Mouse (Mus musculus) heart, postnatal 14 days (tissue): ENCODE results near the gene Celf5. TPM values are rescaled to one million over a fixed set of nuclear protein-coding genes. Genes with fewer than 3 reads are reported as not detected.

Source experiments
- DNase-seq, 2 experiments: peaks; one replicate each; pipeline ENCODE4 v3.0.0; 2021 to 2022
- intact Hi-C: fragments of 180-260 bp; cut with DNase I; formaldehyde crosslinking; loops from one replicate; pipeline ENCODE4 v1.15.1; 2025
- total RNA-seq, 2 experiments: library from RNA; stranded (reverse); gene quantifications; 2 replicates each; pipeline ENCODE4 v1.2.3; 2021

The Celf5 gene
- total RNA-seq, 2 experiments from 2014 or later, result 0.15 to 0.19 TPM

DNA sequence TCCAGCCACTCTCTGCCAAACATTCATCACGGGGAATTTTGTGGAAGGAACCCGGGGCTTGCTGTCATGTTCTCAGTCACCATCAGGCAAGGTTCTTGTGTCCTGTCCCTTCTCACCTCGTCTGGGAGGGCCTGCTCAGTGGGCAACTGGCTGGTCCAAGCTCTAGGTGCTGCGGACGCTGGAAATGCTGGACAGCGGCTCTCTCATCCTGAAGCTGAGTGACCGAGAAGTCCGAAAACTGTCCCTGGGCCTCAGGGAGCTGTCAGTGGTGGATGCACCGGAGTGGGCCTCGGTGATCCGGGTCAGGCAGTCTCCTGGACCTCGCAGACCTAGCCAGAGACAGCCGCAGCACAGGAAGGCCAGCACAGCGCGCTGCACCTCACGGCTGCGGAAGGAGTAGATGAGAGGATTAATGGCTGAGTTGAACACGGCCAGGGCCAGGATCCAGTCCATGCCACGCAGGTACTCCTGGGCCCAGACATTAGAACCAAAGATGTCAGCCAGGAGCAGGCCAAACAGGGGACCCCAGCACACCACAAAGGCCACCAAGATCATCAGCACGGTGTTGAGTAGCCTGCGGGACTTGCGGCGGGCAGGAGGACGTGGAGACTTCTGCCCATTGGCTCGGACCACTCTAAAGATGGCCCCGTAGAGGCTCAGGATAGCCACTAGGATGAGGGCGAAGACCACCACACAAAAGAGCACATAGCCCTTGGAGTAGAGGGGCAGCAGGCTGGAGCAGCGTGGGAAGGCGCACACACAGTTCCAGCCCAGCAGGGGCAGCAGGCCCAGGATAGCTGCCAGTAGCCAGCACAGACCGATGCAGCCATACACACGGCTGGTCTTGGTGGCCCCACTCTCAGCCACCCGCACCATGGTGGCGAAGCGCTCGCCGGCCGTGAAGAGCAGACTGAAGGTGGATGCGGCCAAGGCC is 16.1 kb upstream of the Celf5 start:
- no peak for DNase-seq
- intact Hi-C loops, result no loop called here

DNA sequence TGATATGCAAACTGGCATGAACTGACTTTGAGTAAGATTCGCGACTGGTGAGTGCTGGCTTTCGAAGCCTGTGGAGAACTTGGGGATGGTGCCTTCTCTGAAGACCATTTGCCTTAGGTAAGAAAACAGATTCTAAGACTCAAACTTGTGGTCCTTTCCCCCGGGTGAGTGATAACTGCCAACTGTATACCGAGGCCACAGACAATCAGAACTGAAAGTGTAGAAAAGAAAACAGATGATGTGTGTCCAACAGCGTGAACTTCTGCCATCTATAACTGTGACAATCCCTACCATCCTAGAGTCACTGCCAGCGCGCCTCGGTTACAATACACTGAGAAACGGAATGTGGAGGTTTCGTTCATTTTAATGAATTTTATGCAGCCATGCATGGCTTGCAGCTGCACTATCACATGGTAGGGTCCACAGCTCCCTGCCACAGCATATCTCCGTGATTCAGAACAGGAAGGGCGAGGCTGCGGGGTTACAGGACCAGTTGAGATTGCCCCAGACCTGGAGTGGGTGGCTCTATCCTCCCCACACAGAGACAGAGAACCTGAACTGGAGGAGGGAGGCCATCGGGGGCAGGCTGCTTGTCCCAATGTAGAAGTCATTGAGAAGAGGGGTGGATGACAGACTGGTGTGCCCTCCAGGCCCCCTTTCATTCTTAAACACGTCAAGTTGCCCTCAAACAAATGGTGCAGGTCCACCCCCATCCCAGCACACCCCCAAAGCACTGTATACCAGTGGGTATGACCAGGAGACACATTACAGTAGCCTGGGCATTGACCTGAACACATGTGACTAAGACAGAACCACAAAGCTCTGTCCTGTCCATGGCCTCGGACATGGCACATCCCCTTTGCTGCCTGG is 15.1 kb upstream of the Celf5 start:
- no peak for DNase-seq
- intact Hi-C loops, result no loop called here

DNA sequence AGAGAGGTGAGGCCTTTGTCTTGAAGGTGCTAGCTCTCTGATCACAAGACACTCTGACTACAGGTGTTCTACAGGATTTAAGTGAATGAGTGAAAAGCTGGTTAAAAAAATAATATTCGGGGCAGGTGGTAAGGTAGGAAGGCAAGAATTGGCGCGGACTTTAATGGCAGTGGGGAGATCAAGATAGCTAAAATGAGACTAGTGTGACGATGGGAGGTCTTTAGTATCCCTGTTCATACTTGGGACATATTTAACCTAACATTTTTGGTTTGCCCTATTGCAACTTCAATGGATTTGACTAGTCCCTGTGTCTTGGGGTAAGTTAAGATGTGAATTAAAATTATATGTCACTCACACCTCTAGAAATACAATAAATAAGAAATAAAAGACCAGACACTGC is 14.5 kb upstream of the Celf5 start:
- no peak for DNase-seq
- intact Hi-C loops, result no loop called here

DNA sequence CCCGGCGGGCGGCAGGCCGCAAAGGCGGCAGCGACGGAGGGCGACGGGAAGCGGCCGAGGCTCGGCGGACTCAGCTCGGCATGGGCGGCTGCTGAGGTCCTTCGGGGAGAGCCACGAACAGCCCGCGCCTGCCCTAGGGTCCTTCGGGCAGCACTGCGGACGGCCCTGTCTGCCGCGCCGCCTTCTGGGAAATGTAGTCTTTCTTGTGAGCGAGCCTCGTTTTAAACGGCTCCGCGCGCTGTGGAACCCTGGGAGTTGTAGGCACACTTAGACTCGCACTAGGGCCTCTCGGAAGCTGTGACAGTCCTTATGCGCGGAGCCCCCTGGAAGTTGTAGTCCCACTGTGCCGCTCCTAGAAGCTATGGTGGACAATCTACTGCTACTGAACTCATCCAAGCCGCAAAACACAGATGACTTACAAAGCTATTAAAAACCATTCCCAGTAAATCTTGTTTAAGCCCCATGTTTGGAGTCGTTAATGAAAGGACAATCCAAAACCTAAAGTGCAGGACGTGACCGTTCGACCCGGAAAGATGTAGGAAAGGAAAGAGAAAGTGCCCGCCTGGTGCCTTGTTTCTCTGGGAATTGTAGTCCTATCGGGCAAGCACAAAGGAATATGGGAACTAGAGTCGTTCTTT is 13.9 kb upstream of the Celf5 start, which contains the start of gene Ncln:
Ncln (minus strand) TSS at position 129 of the 638 bp plus-strand sequence.
- intact Hi-C loops, result no loop called here

DNA sequence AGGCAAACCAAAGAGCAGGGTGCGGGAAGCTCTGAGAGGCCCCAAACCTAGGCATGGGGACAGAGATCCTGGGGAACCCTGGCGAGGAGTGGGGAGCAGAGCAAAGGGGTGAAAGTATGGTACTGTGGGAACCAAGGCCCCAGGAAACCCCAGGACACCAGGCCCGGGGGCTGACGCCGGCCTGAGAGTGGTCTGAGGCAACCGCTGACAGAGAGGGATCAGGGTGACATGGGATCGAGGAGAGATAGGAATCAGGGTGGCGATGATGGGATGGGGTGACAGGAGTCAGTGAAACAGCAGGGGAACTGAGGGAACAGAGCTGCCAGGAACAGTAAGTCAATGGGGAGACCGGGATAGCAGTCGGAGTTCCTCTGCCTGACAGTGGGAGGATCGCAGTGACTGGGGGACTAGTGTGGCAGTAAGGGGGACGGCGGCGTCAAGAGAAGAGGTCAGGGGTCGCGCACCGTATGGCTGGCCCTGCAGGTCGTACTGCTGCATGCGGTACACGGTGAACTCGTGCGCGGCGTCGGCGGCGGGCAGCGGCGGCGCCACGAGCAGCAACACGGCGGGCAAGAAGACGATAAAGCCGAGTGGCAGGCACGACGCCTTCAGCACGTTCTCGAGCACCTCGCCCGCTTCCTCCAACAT is 13.2 kb upstream of the Celf5 start:
- DNase-seq, result no peak
- intact Hi-C loops, result no loop called here

More for the DNA sequence above, 13.9 kb upstream of the Celf5 start, which contains the start of gene Ncln:
- DNase-seq, result peak; percentile 96 to 99

DNA sequence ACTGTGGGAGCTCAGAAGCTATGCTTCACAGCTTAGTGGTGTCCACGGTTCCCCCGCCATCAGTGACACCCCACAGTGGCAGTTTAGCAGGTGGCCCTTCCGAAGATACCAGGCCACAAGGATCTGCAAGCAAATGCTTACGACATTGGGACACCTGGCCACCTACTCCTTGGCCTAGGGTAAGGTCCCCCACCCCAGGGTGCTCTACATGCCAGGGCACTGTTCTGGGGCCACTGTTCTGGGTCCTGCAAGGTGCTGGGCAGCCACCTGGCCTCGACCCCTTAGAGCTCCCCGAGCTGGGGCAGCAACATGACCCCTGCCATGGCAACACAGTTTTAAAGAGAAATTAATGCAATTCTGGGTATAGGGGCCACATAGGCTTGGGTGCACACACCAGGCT is 12.6 kb upstream of the Celf5 start:
- intact Hi-C loops, result no loop called here
- DNase-seq, result no peak

DNA sequence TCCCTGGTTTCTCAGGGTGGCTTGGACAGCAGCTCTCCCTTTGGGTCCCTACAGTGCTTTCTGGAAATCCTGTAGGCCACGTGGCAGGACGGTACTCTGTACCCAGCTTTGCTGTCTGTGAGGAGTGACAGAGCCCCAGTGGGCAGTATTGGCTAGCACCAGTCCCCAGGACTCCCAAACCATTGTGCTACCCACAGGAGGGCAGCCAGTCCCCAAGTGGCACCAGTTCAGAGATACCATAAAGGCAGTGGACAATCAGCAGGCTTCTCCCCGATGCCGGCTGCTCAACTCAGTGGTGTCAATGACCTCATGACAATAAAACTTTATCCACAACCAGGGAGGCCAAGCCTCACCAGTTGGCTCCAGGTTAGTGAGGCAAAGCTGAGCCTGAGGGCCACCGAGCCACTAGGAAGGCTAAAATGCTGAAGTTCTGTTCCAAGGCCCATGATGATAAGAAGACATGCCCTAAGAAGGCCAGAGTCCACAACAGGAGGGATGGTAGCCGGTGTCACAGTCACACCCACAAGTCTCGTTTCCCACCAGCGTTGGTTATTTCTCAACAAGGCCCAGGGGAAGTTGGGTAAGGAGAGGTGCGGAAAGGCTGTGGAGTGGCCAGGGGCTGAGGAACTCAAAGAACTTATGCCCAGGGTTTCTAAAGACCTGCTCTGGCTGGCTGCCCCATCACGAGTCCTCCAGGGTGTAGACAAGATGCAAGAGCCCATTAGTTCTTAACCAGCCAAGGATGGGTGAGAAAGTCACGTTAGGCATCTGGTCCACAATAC is 11.9 kb upstream of the Celf5 start:
- no peak for DNase-seq
- intact Hi-C loops, result no loop called here

DNA sequence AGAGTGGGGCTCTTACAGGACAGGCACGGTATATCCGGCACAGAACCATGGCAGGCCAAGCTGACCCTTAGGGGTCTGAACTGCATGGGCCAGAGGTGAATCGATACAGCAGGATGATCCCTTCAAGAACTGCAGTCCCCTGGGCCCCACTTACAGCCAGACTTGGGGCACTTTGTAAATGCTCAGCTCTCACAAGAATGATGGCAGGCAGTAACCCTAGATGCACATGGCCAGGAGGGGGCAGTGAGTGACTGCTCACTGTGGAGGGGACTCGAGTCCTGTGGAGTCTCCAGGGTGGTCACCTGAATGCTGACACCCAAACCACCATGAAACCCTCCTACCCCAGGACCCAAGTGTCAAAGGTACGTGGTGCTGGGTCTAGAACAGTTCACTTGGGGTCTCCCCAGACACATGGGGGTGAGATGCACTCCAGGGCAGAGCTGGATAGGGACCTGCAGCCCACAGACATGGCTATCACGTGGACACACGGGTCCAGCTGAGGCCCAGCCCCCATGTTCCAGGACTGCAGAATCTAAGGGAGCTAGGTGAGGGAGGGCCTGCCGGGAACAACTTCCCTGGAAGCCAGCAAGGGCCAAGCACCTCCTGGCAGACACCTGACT is 11.2 kb upstream of the Celf5 start:
- DNase-seq, result no peak
- intact Hi-C loops, result no loop called here

DNA sequence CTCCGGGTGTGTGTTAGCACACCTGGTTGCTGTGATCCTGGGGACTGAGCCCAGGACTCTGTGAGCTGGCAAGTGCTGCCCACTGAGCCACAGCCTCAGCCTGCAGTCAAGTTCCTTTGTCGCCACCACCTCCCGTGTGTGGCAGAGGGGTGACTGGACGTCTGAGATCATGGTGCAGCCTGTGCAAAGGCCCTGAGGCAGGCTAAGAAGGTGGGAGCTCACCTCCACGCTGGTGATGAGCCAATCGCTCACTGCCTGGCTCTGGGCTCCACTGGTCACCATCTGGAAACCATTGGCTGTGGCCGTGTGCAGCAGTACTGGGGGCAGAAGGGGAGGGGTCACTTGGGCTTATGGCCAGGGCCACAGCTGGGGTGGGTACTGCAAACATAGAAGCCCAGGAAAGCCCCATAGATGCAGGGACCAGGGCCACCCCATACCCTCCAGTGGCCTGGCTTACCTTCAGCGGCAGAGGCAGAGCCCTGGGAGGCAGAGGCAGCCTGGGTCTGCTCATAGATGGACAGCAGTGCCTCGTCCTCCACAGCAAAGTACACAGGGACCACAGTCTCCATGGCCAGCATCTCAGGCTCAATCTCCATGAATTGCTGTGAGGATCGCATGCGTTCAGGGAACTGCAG is 10.2 kb upstream of the Celf5 start:
- DNase-seq, result no peak

DNA sequence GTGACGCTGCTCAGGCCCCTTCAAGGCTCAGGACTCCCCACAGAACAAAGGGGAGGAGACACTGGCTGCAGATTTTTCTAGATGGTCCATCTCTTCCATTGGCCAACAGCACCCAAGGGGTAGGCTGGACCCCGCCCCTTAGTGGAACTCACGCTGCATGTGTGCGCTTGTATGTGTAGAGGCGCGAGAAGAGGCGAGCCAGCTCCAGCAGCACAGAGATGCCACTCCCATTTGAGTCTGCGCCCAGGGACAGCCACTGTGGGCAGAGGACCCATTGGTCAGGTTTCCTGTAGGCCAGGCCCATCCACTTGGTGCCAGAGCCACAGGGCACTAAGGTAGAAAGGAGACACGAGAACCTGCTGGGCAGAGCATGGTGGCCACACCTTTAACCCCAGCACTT is 8.5 kb upstream of the Celf5 start:
- intact Hi-C loops, result no loop called here
- DNase-seq, result no peak

More for the DNA sequence above, 10.2 kb upstream of the Celf5 start:
- intact Hi-C loops, result no loop called here

DNA sequence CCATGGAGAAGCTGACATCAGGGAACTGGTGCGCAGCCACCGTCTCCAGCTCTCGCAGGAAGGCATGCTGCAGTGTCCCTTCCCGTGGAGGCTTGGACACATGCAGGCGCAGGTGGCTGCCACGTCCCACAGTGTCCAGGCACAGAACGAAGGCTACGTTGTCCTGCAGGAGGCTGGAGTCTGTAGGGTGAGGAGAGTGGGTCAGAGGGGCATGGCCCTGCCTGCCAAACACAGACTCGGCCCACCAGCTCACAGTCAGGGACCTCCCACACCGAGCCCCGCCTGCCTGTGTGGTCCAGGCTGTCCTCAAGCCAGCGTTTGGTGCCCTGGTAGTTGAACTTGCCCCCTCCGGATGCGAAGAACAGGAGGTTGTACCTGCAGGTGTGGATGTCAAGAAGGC is 7.4 kb upstream of the Celf5 start:
- intact Hi-C loops, result no loop called here
- no peak for DNase-seq

DNA sequence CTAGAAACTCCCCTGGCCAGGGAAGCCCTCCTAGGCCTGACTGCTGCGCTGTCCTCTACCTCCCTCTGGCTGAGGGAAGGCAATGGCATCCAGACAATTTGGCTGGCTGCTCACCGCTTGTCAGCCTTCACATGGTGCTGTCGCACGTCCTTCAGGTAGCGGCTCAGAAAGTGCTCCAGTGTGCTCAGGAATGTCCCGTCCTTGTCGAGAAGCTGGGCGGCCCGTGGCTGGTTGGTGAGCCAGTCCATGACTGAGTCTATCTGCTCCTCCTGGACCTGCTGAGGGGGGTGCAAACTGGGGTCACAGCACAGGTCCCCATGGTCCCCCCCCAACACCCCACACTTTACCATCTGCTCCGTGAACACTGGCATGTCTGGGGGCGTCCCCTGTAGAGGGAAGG is 5.6 kb upstream of the Celf5 start:
- DNase-seq, result no peak
- intact Hi-C loops, result no loop called here

DNA sequence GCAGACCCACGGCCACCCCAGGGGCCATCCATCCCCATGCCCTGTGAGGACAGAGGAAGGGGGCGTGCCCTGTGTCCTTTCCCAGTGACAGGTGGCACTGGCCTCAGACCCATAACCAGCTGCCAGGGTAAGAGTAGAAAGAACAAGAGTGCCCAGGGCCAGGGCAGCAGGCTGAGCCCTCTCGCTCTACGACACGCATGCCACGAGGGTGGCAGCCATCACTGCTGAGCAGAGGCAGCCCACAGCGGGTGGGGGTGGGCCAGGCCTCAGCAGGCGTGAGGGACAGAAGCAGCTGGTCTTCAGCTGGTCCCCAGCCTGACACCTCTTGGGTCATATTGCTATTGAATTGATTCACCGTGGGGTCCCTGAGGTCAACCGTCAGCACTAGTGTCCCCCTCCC is 4.0 kb upstream of the Celf5 start:
- no peak for DNase-seq
- intact Hi-C loops, result no loop called here

DNA sequence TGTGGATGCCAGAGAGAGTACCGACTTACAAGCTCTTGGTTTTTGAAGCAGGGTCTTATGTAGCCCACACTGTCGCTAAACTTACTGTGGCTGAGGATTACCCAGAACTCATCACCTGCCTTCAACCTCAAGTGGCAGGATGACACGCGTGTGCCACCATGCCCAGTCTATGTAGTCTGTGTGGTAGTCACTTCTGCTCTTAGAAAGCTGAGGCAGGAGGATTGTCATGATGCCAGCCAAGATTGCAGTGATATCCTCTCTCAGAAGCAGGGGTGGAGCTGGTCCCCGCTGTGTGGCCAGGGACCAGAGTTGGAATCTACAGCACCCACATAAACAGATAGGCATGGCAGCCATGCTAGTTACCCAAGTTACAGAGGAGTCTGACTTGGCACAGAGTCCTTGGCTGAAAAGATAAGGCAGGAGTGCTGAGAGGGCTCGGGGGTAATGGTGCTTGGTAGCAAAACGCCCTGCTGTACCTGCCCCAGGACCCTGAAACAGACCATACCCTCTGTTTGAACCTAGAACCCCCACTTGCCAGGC is 3.0 kb upstream of the Celf5 start:
- DNase-seq, result no peak
- intact Hi-C loops, result no loop called here

DNA sequence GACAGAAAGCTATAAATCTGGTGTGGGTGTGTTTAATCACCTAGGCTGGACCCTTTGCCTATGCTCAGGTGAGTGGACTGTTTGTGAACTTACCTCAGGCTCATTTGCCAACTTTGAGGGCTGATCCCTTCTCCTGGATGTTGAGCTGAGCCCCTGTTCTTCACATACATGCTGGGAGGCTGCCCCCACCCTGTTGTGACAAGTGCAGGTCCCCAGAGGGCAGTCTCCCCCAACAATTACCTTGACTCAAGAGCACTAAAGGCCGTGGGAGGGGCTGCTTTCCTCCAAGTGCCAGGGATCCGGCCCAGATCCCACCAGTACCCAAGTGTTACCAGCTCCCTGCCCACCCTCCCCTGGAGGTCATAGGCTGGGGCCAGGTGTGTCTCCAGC is 2.5 kb upstream of the Celf5 start:
- intact Hi-C loops, result no loop called here

DNA sequence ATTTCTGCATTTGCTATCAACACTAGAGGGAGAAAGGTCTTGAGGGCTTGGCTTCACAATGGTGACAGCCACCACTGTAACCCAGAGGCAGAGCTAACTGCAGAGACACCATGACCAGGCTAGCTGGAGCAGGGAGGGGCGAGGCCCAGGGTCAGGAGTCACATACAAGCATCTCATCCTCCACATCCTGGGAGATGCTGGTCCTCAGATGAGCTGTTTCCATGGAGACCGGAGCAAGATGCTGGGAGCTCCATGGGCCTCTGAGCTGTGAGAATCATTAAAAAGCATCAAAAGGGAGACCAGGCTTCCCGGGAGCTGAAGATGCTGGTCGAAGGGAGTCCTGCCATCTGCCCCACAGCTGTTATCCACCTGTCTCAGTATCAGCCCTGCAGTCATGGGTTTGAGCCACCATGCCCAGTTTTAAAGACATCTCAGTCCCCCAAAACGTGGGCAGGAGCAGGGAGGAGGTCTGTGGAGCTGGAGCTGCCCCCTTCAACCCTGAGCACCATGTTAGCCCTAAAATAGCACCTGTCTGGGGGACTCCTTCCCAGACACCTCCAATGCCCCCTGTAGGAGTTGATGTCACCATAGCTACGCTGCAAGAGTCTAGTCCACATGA is 2.0 kb upstream of the Celf5 start:
- DNase-seq, result no peak
- intact Hi-C loops, result no loop called here

More for the DNA sequence above, 2.5 kb upstream of the Celf5 start:
- no peak for DNase-seq

DNA sequence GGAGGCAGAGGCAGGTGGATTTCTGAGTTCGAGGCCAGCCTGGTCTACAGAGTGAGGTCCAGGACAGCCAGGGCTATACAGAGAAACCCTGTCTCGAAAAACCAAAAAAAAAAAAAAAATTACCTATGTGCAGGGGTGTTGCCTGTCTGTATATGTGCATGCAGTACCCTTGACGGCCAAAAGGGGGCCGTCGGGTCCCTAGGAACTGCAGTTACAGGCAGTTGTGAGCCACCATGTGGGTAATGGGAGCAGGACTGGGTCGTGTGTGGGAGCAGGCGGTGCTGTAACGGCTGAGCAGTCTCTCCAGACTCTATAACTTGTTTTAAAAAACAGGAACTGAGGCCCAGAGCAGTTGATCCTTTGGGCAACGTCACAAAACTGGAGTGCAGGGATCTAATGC is 1.5 kb upstream of the Celf5 start:
- intact Hi-C loops, result no loop called here
- DNase-seq, result no peak
